Mouse (Mus musculus): ENCODE results near the gene AW822073. TPM values are rescaled to one million over a fixed set of nuclear protein-coding genes. Genes with fewer than 3 reads are reported as not detected.

AW822073 gene
- polyA plus RNA-seq, 1 experiment from 2014 or later, result not detected

- 75% methylated on average over 4 of the region's 4 CpGs for WGBS (ENCODE audit: insufficient replicate concordance)
- no peaks in the 10 kb centered on the region for H3K4me1 ChIP-seq (ENCODE audit: insufficient read depth)
- H3K9ac ChIP-seq (replicated peaks), result no peak overlapping the region
- H3K9me3 ChIP-seq (ENCODE audit: low read length), result no peaks in the 10 kb centered on the region
- H3K36me3 ChIP-seq (replicated peaks; ENCODE audit: insufficient read depth, low read length), result no peaks in the 10 kb centered on the region
- TF ChIP-seq EP300 (IDR thresholded peaks at IDR 0.05; ENCODE audit: low read depth), result no peak
- no peak for TF ChIP-seq CTCF (IDR thresholded peaks at IDR 0.05; ENCODE audit: low read depth)
- no peak for DNase-seq
- no peak overlapping the region for H3K27ac ChIP-seq (ENCODE audit: low read depth)
- ATAC-seq, result no peak
- H3K27me3 ChIP-seq (ENCODE audit: insufficient read depth, low read length), result no peaks in the 10 kb centered on the region
- no peak overlapping the region for H3K4me3 ChIP-seq (ENCODE audit: low read depth, low read length)
- H3K4me2 ChIP-seq (ENCODE audit: low read depth, low read length), result no peak overlapping the region
Measured at GRCm38 (mm10) chr10:58206639-58207404, 17.9 kb downstream of the AW822073 start.

GRCm38 (mm10) chr10:58205986-58206385 lies 18.7 kb downstream of the AW822073 start:
- Histone ChIP-seq H3K9ac (replicated peaks) (no peak overlapping the region), H3K4me1 (ENCODE audit: insufficient read depth) (no peaks in the 10 kb centered on the region), H3K27me3 (ENCODE audit: insufficient read depth, low read length) (no peaks in the 10 kb centered on the region), H3K4me2 (ENCODE audit: low read depth, low read length) (no peak overlapping the region), H3K27ac (ENCODE audit: low read depth) (no peak overlapping the region), H3K4me3 (ENCODE audit: low read depth, low read length) (no peak overlapping the region), H3K9me3 (ENCODE audit: low read length) (no peaks in the 10 kb centered on the region), H3K36me3 (replicated peaks; ENCODE audit: insufficient read depth, low read length) (no peaks in the 10 kb centered on the region)
- no peak for ATAC-seq
- TF ChIP-seq CTCF (IDR thresholded peaks at IDR 0.05; ENCODE audit: low read depth) (no peak), EP300 (IDR thresholded peaks at IDR 0.05; ENCODE audit: low read depth) (no peak)
- WGBS (ENCODE audit: insufficient replicate concordance), result 34% methylated on average over 1 of the region's 1 CpGs
- DNase-seq, result no peak

Other genes with a start within 250 kb of the AW822073 start
- not detected in 2 replicates for gene Duxf3, start 7.7 kb upstream of the AW822073 start, polyA plus RNA-seq (2015; fragmentation: Nextera tagmentation; extraction: Ambion mirVana)
- not detected in 2 replicates for gene Gm4981, start 11.8 kb upstream of the AW822073 start, polyA plus RNA-seq (2015; fragmentation: Nextera tagmentation; extraction: Ambion mirVana)
- gene Gcc2, start 30.6 kb upstream of the AW822073 start, polyA plus RNA-seq (2015; fragmentation: Nextera tagmentation; extraction: Ambion mirVana), result 31.7 and 34.0 TPM in 2 replicates
- 60.6 and 64.4 TPM in 2 replicates for gene Lims1, start 98.5 kb upstream of the AW822073 start, polyA plus RNA-seq (2015; fragmentation: Nextera tagmentation; extraction: Ambion mirVana)
- 8.7 and 9.6 TPM in 2 replicates for gene Ranbp2, start 222.0 kb upstream of the AW822073 start, polyA plus RNA-seq (2015; fragmentation: Nextera tagmentation; extraction: Ambion mirVana)

Data from liver, postnatal 0 days (tissue).